Mouse (Mus musculus): ENCODE results near the gene Greb1. TPM values are rescaled to one million over a fixed set of nuclear protein-coding genes. Genes with fewer than 3 reads are reported as not detected.

Gene Greb1
- polyA plus RNA-seq, 1 experiment from 2014 or later: 0.04 TPM

DNA sequence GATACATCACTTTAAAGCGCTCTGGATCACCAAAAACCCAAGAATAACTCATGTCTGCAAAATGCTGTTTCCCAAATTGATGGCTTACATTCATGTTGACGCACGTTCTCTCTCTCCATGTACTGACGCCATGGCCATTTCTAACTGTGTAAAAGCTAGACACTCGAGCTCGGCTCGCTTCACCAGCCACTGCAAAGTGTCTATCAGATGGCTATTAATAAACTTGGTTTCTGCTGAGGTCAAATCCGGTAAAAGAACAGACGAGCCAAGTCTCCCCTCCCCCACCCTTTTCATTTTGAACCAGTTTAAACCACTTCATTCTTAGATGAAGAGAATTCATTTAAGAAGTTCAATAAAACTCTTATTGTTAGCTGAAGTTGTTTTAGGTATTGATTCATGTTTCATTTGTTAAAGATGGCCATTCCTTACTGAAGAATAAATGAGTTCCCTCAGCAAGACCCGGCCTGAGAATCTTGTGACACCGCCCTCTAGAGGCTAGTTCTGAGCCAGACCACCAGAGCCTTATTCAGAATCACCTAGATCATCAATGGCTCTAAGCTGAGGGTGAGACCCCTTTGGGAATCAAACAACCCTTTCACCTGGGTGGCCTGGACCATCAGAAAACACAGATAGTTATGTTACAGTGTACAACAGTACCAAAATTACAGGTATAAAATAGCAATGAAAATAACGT is 161.5 kb downstream of the Greb1 start:
- ATAC-seq (no peak), DNase-seq (ENCODE audit: low read depth, low spot score) (no peak)
- POLR2A ChIA-PET: no interaction called here
- no peaks in the 10 kb centered on the region for H3K27me3 ChIP-seq
- peak; percentile 58 for TF ChIP-seq CTCF (IDR thresholded peaks at IDR 0.05)
- in situ Hi-C loops (cut with MboI; ENCODE audit: low pct_unique_long_range_greater_than_20kb): no loop called here
- CTCF ChIA-PET: interaction anchor here (0.8 kb wide), 1 partner anchor 69 kb away, joined by 3 read pairs; no protein-coding TSS in a partner anchor

DNA sequence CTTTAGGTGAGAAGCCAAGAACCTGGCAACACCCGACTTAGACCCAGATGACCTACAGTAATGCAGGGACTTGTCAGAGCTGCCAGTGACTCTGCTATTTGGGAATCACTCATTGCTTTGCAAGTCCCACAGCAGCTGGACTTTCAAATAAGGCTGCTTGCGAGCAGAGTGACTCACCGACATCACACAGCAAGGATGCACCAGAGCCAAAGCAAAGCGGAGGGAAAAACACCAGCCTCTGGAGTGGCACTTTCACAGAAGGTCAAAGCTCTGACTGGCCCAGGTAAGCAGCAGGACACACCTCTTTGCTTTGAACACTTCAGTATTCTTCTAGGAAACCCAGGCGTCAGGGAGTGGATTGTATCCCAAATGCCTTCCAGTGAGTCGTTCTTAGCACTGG is 164.9 kb downstream of the Greb1 start:
- no peak for TF ChIP-seq CTCF (IDR thresholded peaks at IDR 0.05)
- in situ Hi-C loops (cut with MboI; ENCODE audit: low pct_unique_long_range_greater_than_20kb): no loop called here
- POLR2A ChIA-PET: no interaction called here
- CTCF ChIA-PET: interaction anchor here (1.4 kb wide), 1 partner anchor 67 kb away, joined by 5 read pairs; no protein-coding TSS in a partner anchor
- DNase-seq (ENCODE audit: low read depth, low spot score) (no peak), ATAC-seq (no peak)
- H3K27me3 ChIP-seq: no peaks in the 10 kb centered on the region

DNA sequence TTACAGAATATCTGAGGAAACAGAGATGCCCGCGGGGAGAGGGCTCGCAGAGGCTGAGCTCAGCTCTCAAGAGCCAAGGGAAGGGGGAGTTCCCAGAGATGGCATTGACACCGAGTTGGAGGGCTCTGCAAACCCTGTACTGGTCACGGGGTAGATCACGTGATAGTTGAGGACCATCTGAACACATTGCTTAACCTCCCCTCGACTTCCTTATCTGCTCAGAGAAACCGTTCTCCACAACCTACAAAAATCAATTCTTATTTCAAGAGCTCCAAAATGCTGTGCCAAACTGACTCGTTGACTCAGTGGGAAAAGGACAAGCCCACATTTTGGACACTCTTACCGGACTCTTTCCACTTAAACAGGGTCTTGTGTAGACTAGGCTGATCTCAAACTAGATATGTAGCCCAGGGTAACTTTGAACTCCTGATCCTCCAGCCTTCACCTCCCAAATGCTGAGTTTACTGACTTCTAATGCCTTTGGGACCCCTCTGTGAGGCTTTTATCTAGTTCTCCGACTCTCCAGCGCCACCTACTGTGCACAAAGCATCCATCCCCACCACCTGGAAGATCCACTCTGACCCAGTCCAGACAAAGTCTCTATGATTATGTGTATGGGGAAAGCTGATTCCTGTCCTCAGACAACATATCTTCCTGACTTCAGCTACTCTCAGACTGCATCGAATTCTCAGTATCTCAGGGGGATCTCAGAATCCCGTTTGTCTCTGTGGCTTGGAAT is 166.4 kb downstream of the Greb1 start:
- in situ Hi-C loops (cut with MboI; ENCODE audit: low pct_unique_long_range_greater_than_20kb): loop anchor here (5.0 kb wide), 1 partner anchor 67 kb away; no protein-coding TSS in a partner anchor
- no peaks in the 10 kb centered on the region for H3K27me3 ChIP-seq
- peak; percentile 81 for TF ChIP-seq CTCF (IDR thresholded peaks at IDR 0.05)
- ATAC-seq: no peak
- ChIA-PET POLR2A (no interaction called here), CTCF (interaction anchor here (0.7 to 2.0 kb wide), 13 partner anchors 12 to 73 kb away, joined by 3 to 13 read pairs (median 3); no protein-coding TSS in a partner anchor)
- no peak for DNase-seq (ENCODE audit: low read depth, low spot score)

DNA sequence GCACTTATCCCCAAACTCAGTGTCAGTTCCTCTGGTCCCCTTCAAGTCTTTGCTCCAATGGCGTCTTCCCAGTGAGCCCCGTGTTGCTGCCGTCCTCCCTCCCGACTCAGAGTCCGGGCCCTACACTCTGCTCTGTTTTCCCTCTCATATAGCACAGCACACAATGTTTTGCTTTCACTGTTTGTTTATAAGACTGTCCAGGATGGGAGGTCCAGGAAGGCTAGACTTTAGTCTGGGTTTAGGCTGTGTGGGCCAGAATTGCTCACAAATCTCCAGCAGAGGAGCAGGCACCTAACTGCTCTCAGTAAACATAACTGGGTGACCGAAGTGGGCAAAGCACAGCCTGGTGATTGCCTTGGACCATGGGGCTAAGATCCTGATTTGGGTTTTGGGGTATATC is 167.5 kb downstream of the Greb1 start:
- ChIA-PET POLR2A (no interaction called here), CTCF (interaction anchor here (1.2 to 2.0 kb wide), 5 partner anchors 13 to 72 kb away, joined by 3 to 8 read pairs (median 5); no protein-coding TSS in a partner anchor)
- in situ Hi-C loops (cut with MboI; ENCODE audit: low pct_unique_long_range_greater_than_20kb): loop anchor here (5.0 kb wide), 1 partner anchor 66 kb away; no protein-coding TSS in a partner anchor
- ATAC-seq: no peak
- H3K27me3 ChIP-seq: no peaks in the 10 kb centered on the region
- TF ChIP-seq CTCF (IDR thresholded peaks at IDR 0.05): no peak
- DNase-seq (ENCODE audit: low read depth, low spot score): no peak

DNA sequence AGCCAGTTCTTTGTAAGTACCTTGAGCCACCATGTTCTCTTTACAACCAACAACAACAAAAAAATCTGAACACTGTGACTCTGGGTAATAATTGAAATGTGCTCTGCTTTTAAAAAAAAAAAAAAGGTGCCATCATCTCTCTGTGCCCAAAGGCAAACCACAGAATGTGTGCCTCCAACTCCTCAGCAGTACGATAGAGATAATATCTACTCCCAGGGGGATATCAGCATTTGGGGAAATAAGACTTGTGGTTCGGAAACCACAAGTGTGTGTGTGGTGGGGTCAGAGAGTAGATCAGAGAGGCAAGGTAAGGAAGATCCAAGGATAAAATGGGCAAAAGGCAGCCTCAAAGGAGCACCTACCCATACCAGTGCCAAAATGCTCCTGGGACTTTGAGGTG is 169.3 kb downstream of the Greb1 start:
- H3K27me3 ChIP-seq: no peaks in the 10 kb centered on the region
- TF ChIP-seq CTCF (IDR thresholded peaks at IDR 0.05): no peak
- ChIA-PET POLR2A (no interaction called here), CTCF (interaction anchor here (0.6 kb wide), 1 partner anchor 81 kb away, joined by 3 read pairs; no protein-coding TSS in a partner anchor)
- no peak for ATAC-seq
- in situ Hi-C loops (cut with MboI; ENCODE audit: low pct_unique_long_range_greater_than_20kb): loop anchor here (5.0 kb wide), 1 partner anchor 64 kb away; no protein-coding TSS in a partner anchor
- no peak for DNase-seq (ENCODE audit: low read depth, low spot score)

DNA sequence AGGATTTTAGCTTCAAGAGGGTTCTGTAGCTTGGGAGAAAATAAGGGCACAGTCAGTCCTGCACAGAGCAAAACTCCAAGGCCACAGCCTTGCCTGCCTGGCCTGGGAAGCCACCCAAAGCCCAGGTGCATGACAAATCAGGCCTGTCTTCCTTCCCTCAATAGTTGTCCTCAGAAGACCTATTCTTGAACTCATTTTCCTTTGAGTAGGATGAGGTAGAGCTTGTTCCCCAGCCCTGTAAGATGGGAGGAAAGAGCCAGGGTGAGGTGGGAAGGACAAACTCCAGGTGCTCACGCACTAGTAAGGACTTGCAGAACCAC is 169.9 kb downstream of the Greb1 start:
- no peak for TF ChIP-seq CTCF (IDR thresholded peaks at IDR 0.05)
- ChIA-PET POLR2A (interaction anchor here (1.5 kb wide), 1 partner anchor 10 kb away, joined by 4 read pairs; no protein-coding TSS in a partner anchor), CTCF (interaction anchor here (1.2 kb wide), 1 partner anchor 21 kb away, joined by 3 read pairs; no protein-coding TSS in a partner anchor)
- H3K27me3 ChIP-seq: no peaks in the 10 kb centered on the region
- in situ Hi-C loops (cut with MboI; ENCODE audit: low pct_unique_long_range_greater_than_20kb): loop anchor here (5.0 kb wide), 1 partner anchor 64 kb away; no protein-coding TSS in a partner anchor
- DNase-seq (ENCODE audit: low read depth, low spot score) (no peak), ATAC-seq (no peak)

DNA sequence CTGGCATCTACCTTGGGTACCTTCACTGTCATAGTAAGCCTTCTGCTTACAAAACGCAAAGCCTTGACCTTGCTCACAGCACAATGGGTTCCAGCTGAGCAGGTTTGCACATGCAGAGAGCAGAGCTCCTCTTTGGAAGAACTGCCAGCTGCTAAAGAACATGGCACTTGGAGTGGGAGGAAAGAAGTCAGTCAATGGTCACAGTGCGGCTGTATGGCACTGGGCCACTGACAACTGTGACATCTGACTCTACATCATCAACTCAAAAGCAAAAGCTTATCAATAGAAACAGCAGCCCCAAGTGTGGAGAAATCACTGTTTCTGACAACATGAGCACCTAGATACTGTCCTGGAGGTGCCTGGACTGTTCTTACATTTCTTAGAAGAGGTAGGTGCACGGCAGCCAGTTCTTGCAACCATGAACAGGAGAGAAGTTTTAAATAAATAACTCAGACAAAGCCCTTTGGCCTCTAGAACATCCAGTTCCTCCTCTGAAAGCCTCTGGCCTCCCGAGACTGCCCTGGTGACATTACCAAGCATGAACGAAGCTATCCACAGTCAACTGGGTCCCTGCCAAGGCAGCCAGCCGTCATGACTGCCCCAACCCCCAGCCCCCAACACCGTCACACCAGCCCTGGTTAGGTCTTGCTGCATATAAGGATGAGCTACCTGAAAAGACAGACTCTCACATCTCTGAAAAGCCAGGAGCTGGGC is 170.4 kb downstream of the Greb1 start:
- H3K27me3 ChIP-seq: no peaks in the 10 kb centered on the region
- ChIA-PET POLR2A (interaction anchor here (1.5 kb wide), 1 partner anchor 9 kb away, joined by 4 read pairs; no protein-coding TSS in a partner anchor), CTCF (interaction anchor here (1.2 to 1.6 kb wide), 2 partner anchors 10 to 20 kb away, joined by 3 to 6 read pairs; no protein-coding TSS in a partner anchor)
- DNase-seq (ENCODE audit: low read depth, low spot score) (no peak), ATAC-seq (no peak)
- TF ChIP-seq CTCF (IDR thresholded peaks at IDR 0.05): no peak
- in situ Hi-C loops (cut with MboI; ENCODE audit: low pct_unique_long_range_greater_than_20kb): loop anchor here (5.0 kb wide), 1 partner anchor 63 kb away; no protein-coding TSS in a partner anchor

Other genes with a start within 250 kb of the Greb1 start
- 6.8 TPM for gene Lpin1, start 189.9 kb downstream of the Greb1 start, polyA plus RNA-seq (2021)
- not detected for gene Ntsr2, start 147.5 kb downstream of the Greb1 start, polyA plus RNA-seq (2021)
- 35.3 TPM for gene E2f6, start 10.1 kb upstream of the Greb1 start, polyA plus RNA-seq (2021)
- 72.1 TPM for gene Rock2, start 94.0 kb upstream of the Greb1 start, polyA plus RNA-seq (2021)
- gene Pqlc3, start 199.5 kb upstream of the Greb1 start, polyA plus RNA-seq (2021): 24.7 TPM
- not detected for gene 2410004P03Rik, start 210.8 kb upstream of the Greb1 start, polyA plus RNA-seq (2021)

All from Patski (cell line).